Mouse (Mus musculus) heart, postnatal 25 days (tissue): ENCODE results near the gene Rpp25. TPM values are rescaled to one million over a fixed set of nuclear protein-coding genes. Genes with fewer than 3 reads are reported as not detected.
A peak's percentile ranks its signal among the peaks of the same experiment; 100 is the strongest.

Experiments used
- DNase-seq: peaks from one replicate; pipeline ENCODE4 v3.0.0; 2022; ENCODE audit warnings: low spot score
- intact Hi-C: fragments of 180-260 bp; cut with DNase I; formaldehyde crosslinking; loops from one replicate; pipeline ENCODE4 v1.15.1; 2025
- total RNA-seq, 2 experiments: library from RNA; stranded (reverse); gene quantifications; 2 replicates each; pipeline ENCODE4 v1.2.3; 2021

Rpp25 gene
- total RNA-seq, 2 experiments from 2014 or later = 1.6 to 2.3 TPM

DNA sequence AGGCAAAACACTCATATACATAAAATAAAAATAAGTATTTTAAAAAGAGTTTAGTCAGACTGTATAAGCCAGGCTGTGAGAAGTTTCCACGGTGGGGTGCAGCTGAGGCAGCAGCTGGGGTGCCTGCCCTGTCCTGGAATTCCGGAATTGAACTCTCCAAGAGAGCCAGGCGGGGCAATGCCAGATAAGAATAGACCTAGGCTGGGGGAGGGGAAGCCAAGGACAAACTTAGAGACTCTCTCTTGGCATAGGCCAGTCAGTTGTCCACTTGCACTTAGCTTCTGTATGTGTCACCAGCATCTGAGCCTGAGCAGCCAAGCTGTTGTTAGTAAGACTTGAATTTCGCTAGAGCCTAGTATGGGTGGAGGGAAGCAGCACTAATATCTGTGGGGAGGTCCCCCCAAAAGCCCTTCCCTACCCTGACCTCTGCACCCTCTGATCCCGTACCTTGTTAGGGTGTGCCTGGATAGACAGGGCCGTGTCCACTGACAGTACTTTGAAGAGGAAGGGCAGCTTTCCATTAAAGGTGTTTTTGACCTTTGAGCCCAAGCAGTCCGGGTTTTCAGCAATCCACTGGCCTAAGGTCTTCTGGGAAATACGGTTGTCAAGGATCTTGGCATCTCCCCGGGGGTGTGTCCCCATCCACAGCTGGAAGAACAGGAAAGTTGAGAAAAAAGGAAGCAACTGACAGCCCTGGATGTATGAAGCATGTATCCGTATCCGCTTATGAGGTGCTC lies 46.5 kb downstream of the Rpp25 start:
- intact Hi-C loops = no loop called here
- DNase-seq = no peak

DNA sequence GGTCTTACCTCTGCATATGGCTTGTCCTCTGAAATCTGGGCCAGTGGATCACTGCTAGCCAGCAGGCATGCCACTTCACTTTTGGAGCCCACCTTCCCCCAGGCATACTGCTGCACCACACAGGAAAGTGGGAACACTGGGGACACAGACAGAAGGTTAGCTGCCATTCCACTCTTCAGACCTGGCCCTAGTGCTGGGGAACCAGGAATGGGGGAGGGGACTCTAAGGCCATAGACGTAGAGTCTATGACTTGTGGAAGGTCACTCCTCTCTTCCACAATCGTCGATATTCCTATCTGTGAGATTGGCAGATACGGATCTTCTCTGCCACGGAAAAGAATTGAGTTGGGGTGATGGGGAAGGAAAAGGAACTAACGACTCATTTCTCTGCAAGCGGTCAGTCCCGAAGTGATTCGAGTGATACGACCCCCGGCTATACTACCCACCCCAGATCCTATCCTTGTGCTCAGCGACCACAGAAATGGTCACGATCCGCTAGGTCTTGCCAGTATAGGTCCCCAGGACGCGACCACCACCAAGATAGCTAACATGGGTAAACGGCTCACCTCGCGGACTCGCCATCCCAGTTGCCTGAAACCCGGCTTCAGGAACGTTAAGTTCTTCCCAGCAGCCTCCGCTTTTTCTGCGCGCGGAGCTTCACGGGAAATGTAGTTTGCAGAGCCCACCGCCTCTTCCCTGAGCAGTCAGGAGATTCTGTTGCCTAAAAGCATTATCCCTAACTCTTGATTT lies 48.5 kb downstream of the Rpp25 start, which contains the start of gene Mpi:
Mpi (minus strand) TSS at position 625 of the 749 bp plus-strand sequence.
- peak; percentile 27 for DNase-seq
- intact Hi-C loops = no loop called here

GRCm38 (mm10) chr9:57553119-57553518 lies 49.3 kb downstream of the Rpp25 start:
- DNase-seq = no peak
- intact Hi-C loops = no loop called here

- DNase-seq = no peak
- intact Hi-C loops = no loop called here
Observed at GRCm38 (mm10) chr9:57554753-57555152, 50.9 kb downstream of the Rpp25 start.

Other genes starting within 250 kb of the Rpp25 start
- gene 1700017B05Rik, start 241.4 kb upstream of the Rpp25 start, total RNA-seq = 10 to 100 TPM; 11.0 to 11.5 TPM
- 1 to 10 TPM; 7.8 to 8.7 TPM for gene Ppcdc, start 63.9 kb upstream of the Rpp25 start, total RNA-seq
- 1 to 10 TPM; 4.9 to 5.1 TPM for gene Scamp5, start 36.0 kb upstream of the Rpp25 start, total RNA-seq
- 1,000 to 10,000 TPM; 2,545 to 2,748 TPM for gene Cox5a, start 17.2 kb downstream of the Rpp25 start, total RNA-seq
- gene Fam219b, start 33.5 kb downstream of the Rpp25 start, total RNA-seq = 1 to 10 TPM; 6.7 to 9.3 TPM
- 100 to 1,000 TPM; 160 to 162 TPM for gene Mpi, start 48.7 kb downstream of the Rpp25 start, total RNA-seq
- 10 to 100 TPM; 24.6 to 24.8 TPM for gene Scamp2, start 56.9 kb downstream of the Rpp25 start, total RNA-seq
- gene Ulk3, start 85.4 kb downstream of the Rpp25 start, total RNA-seq = 1 to 10 TPM; 6.8 to 8.9 TPM
- gene Cplx3, start 102.3 kb downstream of the Rpp25 start, total RNA-seq = not detected
- gene Lman1l, start 116.7 kb downstream of the Rpp25 start, total RNA-seq = not detected
- 10 to 100 TPM; 23.5 to 27.4 TPM for gene Csk, start 149.6 kb downstream of the Rpp25 start, total RNA-seq
- not detected for gene Cyp1a2, start 179.7 kb downstream of the Rpp25 start, total RNA-seq
- gene Cyp1a1, start 183.9 kb downstream of the Rpp25 start, total RNA-seq = under 1 TPM in 1 of 2 experiments, not detected in 1; 0.08 TPM
- gene Edc3, start 204.5 kb downstream of the Rpp25 start, total RNA-seq = 1 to 10 TPM; 4.9 to 7.0 TPM